Mouse (Mus musculus): ENCODE data around the gene Pla2r1. TPM values are rescaled to one million over a fixed set of nuclear protein-coding genes. Genes with fewer than 3 reads are reported as not detected.
A peak's percentile ranks its signal among the peaks of the same experiment; 100 is the strongest.

The Pla2r1 gene
- polyA plus RNA-seq, 1 experiment from 2014 or later = 0.23 TPM

GRCm38 (mm10) chr2:60503991-60504390, 49.1 kb downstream of the Pla2r1 start:
- DNase-seq (ENCODE audit: low spot score) = no peak

- peak; percentile 39 for DNase-seq (ENCODE audit: low spot score)
These were observed 52.5 kb downstream of the Pla2r1 start for GRCm38 (mm10) chr2:60500583-60501116.

GRCm38 (mm10) chr2:60479906-60480305, 73.2 kb downstream of the Pla2r1 start:
- DNase-seq (ENCODE audit: low spot score) = no peak

DNA sequence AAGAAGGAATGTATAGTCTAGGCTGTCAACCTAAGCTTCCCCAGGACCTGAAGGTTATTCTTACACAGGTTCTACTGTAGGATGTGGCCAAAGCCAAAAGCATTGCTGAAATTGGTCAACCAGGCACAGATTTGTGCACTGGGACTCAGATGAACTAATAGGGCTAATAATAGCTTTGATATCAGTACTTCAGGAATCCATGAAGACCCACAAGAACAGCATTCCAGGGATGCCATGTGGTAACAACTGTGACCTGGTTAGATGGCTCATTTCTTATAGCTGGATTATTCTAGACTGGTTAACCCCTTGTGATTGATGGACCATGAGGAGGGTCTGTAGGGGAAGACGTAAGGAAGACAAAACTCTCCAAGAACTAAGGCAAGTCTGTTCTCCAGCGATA, 74.3 kb downstream of the Pla2r1 start:
- no peak for DNase-seq (ENCODE audit: low spot score)

DNA sequence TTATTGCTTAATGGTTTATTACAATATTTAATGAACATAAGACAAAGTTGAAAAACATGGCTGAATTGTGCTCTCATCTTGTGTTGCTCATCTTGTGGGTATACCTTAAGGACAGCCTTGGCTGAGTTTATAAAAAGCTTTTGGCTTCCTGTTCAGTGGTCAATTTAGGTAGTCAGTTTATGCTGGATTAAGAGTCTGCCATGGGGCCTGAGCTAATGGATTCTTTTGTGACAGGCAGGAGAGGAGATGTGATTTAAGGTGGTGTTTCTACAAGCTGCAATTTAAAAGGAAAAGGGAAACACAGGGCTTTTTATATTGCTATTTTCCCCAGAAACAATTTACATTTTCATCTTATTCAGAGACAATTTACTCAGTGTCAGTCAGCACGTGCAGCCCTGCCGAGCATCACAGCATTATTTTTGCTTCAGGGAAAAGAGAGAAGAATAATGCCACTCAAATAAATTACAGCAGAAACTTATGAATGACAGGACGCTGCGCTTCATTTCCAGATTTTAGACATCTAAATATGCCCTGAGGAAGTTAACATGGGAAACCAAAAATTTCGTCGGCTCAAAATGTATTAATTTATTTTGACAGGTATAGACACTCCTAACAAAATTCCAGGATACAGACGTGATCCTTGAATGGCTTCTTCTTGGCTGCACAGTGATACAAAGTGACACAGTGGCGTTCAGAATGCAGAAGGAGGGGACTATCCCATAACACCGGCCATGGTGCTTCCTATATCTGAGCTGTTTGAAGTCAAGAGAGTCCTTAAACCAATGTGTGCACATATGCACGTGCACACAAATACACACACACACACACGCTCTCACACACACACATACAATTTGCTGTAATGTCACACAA, 84.0 kb downstream of the Pla2r1 start:
- DNase-seq (ENCODE audit: low spot score) = no peak

- DNase-seq (ENCODE audit: low spot score) = no peak
These were observed 100.7 kb downstream of the Pla2r1 start for GRCm38 (mm10) chr2:60452376-60452775.

DNA sequence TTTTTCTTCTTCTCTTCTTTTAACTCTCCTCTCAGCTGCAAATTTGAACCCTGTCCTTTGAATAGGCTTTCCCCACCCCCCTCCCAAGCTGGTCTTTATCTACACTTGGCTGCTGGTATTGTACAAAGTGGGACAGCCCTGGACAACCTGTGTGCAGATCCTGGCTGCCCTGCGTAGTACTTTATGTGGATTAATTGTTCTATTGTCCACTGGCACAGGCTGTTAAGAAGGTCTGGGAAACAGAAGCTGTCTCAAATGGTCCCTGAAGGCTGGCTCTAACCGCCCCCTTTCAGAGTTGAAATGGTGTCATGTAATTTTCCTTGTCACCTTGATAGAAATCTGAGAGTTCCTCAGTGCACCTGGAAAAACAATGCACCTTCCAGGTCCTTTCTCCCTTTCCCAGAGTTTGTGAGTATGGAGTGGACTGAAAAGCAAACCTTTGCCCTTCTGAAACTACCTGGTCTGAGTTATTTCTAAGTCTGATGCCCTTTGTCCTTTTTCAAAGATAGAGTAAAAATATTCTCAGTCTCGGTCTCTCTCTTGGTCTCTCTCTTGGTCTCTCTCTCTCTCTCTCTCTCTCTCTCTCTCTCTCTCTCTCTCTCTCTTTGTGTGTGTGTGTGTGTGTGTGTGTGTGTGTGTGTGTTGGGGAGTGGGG, 101.9 kb downstream of the Pla2r1 start:
- no peak for DNase-seq (ENCODE audit: low spot score)

- DNase-seq (ENCODE audit: low spot score) = peak; percentile 12
These were observed 103.4 kb downstream of the Pla2r1 start for GRCm38 (mm10) chr2:60449732-60450131.

GRCm38 (mm10) chr2:60444711-60445509, 108.2 kb downstream of the Pla2r1 start:
- no peak for DNase-seq (ENCODE audit: low spot score)

GRCm38 (mm10) chr2:60443279-60443678, 109.8 kb downstream of the Pla2r1 start:
- DNase-seq (ENCODE audit: low spot score) = no peak

DNA sequence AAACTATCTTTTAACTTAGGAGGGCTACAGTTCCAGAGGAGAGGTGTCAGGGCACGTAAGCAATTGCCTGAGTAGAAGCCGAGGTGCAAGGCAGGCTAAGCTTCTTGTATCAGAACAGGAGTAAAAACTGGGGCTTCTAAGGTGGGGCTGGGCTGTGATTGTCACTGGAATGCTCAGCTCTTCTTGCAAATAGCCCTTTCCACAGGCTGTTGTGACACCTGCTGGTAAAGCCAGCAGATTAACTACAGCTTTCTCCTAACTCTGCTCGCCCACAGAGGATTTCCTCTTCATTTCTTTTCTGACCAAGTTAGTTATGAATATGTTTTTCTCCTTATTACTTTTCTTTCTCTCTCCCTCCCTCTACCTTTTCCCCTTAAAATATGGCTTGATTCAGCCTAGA, 111.2 kb downstream of the Pla2r1 start:
- DNase-seq (ENCODE audit: low spot score) = peak; percentile 8

GRCm38 (mm10) chr2:60436802-60437201, 116.3 kb downstream of the Pla2r1 start:
- DNase-seq (ENCODE audit: low spot score) = no peak

- no peak for DNase-seq (ENCODE audit: low spot score)
These were observed 122.6 kb downstream of the Pla2r1 start for GRCm38 (mm10) chr2:60430315-60431021.

- DNase-seq (ENCODE audit: low spot score) = peak; percentile 85
These were observed 135.0 kb downstream of the Pla2r1 start for GRCm38 (mm10) chr2:60418075-60418474.

DNA sequence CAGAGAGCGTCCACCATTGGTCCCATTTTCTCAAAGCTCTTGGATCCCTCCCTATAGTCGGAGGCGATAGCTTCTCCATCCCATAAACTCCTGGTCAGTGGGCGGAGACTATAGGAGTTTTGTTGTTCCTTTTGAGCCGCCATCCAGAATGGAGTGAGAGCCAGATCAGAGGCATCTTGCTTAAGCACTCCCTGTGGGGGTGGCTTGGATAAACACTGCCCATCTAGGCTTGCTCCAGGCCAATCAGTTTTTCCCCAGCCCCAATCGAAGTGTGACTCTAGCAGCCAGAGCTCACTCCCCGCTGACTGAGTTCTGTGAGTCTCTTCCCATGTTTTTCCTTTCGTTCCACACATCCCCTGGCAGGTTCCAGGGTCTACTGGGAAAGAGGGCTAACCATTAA, 138.8 kb downstream of the Pla2r1 start:
- no peak for DNase-seq (ENCODE audit: low spot score)

DNA sequence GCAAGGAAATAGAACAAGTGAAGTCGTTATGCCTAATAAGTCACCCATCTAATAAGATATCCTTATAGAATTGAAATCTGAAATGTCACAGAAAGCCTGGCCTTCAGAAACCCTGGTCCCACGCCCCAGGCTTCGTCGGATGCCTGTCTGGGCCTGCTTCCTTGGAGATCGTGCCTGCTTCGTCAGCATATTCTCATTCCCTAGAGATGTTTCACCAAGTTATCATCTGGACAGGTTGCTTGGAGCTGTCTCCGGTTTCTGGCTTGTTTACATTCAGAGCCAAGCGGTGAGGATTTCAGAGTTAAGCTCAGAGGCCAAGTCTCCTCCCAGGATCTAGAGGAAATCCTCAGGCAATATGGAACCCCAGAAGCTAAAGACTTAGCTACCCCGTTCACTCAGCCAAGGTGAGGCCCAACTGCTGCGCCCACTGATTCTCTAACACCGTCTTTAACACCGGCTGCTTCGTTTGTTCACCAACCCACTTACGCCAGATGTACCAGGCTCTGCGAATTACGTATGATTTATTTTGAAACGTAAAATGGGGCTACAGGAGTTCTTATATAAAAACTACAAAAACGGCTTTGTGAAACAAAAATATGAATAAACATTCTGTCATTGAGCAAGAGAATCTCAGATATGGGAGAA, 140.0 kb downstream of the Pla2r1 start:
- no peak for DNase-seq (ENCODE audit: low spot score)

DNA sequence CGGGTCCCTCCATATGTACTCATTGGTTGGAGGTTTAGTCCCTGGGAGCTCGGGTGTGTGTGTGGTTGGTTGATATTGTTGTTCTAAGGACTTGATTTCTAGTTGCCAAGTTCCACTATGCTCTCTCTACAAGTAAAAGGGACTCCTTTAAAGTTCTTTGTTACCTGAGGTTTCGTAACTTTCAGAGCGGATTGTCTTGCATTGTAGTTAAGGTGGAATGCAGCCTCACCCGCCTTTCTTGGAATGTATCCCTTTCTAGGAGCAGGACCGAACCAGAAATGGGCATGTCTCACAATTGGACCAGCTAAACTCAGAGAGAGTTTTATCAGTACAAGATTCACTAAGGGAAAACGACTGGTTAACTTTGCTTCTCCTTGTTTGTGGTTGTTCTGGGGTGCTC, 141.9 kb downstream of the Pla2r1 start:
- no peak for DNase-seq (ENCODE audit: low spot score)

DNA sequence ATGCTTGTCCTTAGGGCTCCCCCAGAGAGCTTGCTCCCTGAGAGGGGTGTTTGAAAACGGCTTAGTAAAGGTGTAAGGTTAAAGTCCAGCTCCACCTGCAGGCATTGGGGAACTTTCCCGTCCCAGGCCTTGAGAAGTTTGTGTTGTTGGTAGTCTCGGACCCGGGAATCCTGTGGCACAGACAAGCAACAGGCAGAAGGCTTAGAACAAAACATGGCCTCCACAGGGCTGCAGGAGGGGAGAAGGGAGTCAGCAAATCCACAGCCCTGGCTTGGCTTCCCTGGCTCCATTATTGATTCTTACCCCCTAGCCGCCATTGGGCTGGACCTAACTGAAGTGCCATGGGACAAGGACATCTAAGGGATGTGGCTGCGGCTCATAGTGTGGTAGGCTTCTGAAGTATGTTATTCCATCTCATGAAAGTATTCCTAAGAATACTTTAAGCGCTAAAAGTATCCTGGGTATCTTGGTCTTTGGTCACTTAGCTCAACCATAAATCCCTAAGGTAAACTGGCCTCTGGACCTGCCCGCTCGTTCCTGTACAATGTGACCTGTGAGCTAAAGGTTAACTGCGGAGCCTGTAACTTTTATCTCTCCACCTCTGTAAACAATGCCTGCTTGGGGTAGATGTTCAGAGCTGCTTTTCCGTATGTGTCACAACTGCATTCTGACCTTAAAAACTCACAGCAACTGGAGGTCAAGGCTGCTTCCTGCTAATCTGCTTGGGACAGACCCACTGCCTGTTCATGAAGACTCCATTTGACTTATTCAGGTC, 142.9 kb downstream of the Pla2r1 start:
- no peak for DNase-seq (ENCODE audit: low spot score)

GRCm38 (mm10) chr2:60409194-60409593, 143.9 kb downstream of the Pla2r1 start:
- no peak for DNase-seq (ENCODE audit: low spot score)

- DNase-seq (ENCODE audit: low spot score) = no peak
These were observed 145.7 kb downstream of the Pla2r1 start for GRCm38 (mm10) chr2:60407387-60407786.
